Mouse (Mus musculus): ENCODE measurements around the gene Sqor. TPM values are rescaled to one million over a fixed set of nuclear protein-coding genes. Genes with fewer than 3 reads are reported as not detected.

Sqor gene
- polyA plus RNA-seq, 1 experiment from 2014 or later = 37.7 TPM

Other genes starting within 250 kb of the Sqor start
- gene Gatm, start 153.9 kb upstream of the Sqor start, polyA plus RNA-seq (2015; fragmentation: Nextera tagmentation; extraction: Ambion mirVana) = 22.5 and 47.0 TPM in 2 replicates
- 34.1 and 50.8 TPM in 2 replicates for gene AA467197, start 128.3 kb upstream of the Sqor start, polyA plus RNA-seq (2015; fragmentation: Nextera tagmentation; extraction: Ambion mirVana)
- 9.1 and 9.5 TPM in 2 replicates for gene Slc30a4, start 62.6 kb upstream of the Sqor start, polyA plus RNA-seq (2015; fragmentation: Nextera tagmentation; extraction: Ambion mirVana)
- gene Bloc1s6, start 26.7 kb upstream of the Sqor start, polyA plus RNA-seq (2015; fragmentation: Nextera tagmentation; extraction: Ambion mirVana) = 49.9 and 52.4 TPM in 2 replicates

Measured in stomach, embryonic 16.5 days (tissue).